Mouse (Mus musculus) embryonic facial prominence, embryonic 12.5 days (tissue): Measurements from ENCODE around the gene Cyp2c66. TPM values are rescaled to one million over a fixed set of nuclear protein-coding genes. Genes with fewer than 3 reads are reported as not detected.
"Not testable (repeated sequence)": the region's sequence is repeated elsewhere in the genome, so short reads cannot be mapped to it uniquely, and the experiment has no call there.

Experiments used
- ATAC-seq: fragments of 200-750 bp; cut with Nextera tagmentation; 2 replicates; pipeline ENCODE4 v1.8.0; 2017; ENCODE audit not compliant: insufficient number of reproducible peaks, insufficient read depth, low FRiP score, low TSS enrichment
- H3K27ac ChIP-seq: fragments of 300-500 bp; sonication (generic); 2 replicates; pipeline ENCODE4 v1.5.1; 2016; ENCODE audit warnings: mild to moderate bottlenecking
- H3K27me3 ChIP-seq: fragments of 300-500 bp; sonication (generic); 2 replicates; pipeline ENCODE4 v1.6.1; 2016; ENCODE audit warnings: mild to moderate bottlenecking, moderate library complexity
- H3K36me3 ChIP-seq: fragments of 300-500 bp; sonication (generic); 2 replicates; pipeline ENCODE4 v1.6.1; 2016; ENCODE audit warnings: mild to moderate bottlenecking
- H3K4me1 ChIP-seq: fragments of 300-500 bp; sonication (generic); 2 replicates; pipeline ENCODE4 v1.6.1; 2016
- H3K4me2 ChIP-seq: fragments of 300-500 bp; sonication (generic); replicated peaks from 2 replicates; pipeline ENCODE4 v1.6.1; 2016; ENCODE audit warnings: mild to moderate bottlenecking, moderate library complexity
- H3K4me3 ChIP-seq: fragments of 300-500 bp; sonication (generic); 2 replicates; pipeline ENCODE4 v1.5.1; 2016; ENCODE audit warnings: mild to moderate bottlenecking
- H3K9ac ChIP-seq: fragments of 300-500 bp; sonication (generic); 2 replicates; pipeline ENCODE4 v1.6.1; 2016; ENCODE audit warnings: mild to moderate bottlenecking, moderate library complexity
- H3K9me3 ChIP-seq: fragments of 300-500 bp; sonication (generic); 2 replicates; pipeline ENCODE4 v1.6.1; 2016; ENCODE audit warnings: mild to moderate bottlenecking, moderate library complexity
- WGBS: fragments of 180-500 bp; shearing (Covaris S2); methylation state at CpG from one replicate; pipeline ENCODE4 v1.1.7; 2016; 5-methylcytosine and 5-hydroxymethylcytosine counted together
- polyA plus RNA-seq: library from polyadenylated mRNA; unstranded; fragments of >200 nt; fragmentation: Nextera tagmentation; extraction: Ambion mirVana; gene quantifications from 2 replicates; pipeline ENCODE4 v1.2.1, GENCODE M21; 2016

The Cyp2c66 gene
- not detected in 2 replicates for polyA plus RNA-seq

- 83% methylated on average over 1 of the region's 1 CpGs for WGBS
- Histone ChIP-seq H3K36me3 (no peaks in the 10 kb centered on the region), H3K9ac (no peak within 1 kb of the TSS), H3K4me1 (no peaks in the 10 kb centered on the region), H3K27me3 (no peaks in the 10 kb centered on the region), H3K9me3 (no peaks in the 10 kb centered on the region), H3K4me3 (no peak within 1 kb of the TSS), H3K4me2 (no peak within 1 kb of the TSS), H3K27ac (no peak within 1 kb of the TSS)
- no peak for ATAC-seq
Measured at GRCm38 (mm10) chr19:39113644-39114043, at the start of gene Cyp2c66. Gene Cyp2c66 (plus strand): TSS chr19:39113898.

GRCm38 (mm10) chr19:39098779-39099178, 14.9 kb upstream of the Cyp2c66 start:
- H3K9me3 ChIP-seq, H3K4me3 ChIP-seq, ATAC-seq, H3K4me1 ChIP-seq, H3K9ac ChIP-seq, H3K27me3 ChIP-seq, H3K4me2 ChIP-seq, H3K27ac ChIP-seq, H3K36me3 ChIP-seq: not testable (repeated sequence)
- 70% methylated on average over 2 of the region's 2 CpGs for WGBS

GRCm38 (mm10) chr19:39156836-39157235, 43.1 kb downstream of the Cyp2c66 start:
- not testable (repeated sequence) for H3K36me3 ChIP-seq, H3K4me2 ChIP-seq, H3K9ac ChIP-seq, H3K9me3 ChIP-seq, H3K4me3 ChIP-seq, H3K27ac ChIP-seq, H3K4me1 ChIP-seq, H3K27me3 ChIP-seq, ATAC-seq
- 83% methylated on average over 19 of the region's 19 CpGs for WGBS

Other genes starting within 250 kb of the Cyp2c66 start
- gene Hells, start 183.0 kb upstream of the Cyp2c66 start, polyA plus RNA-seq, result 59.1 and 65.8 TPM in 2 replicates
- not detected in 2 replicates for gene Cyp2c55, start 106.9 kb upstream of the Cyp2c66 start, polyA plus RNA-seq
- gene Cyp2c65, start 52.9 kb upstream of the Cyp2c66 start, polyA plus RNA-seq, result not detected in 2 replicates
- not detected in 2 replicates for gene Cyp2c29, start 155.5 kb downstream of the Cyp2c66 start, polyA plus RNA-seq